Mouse (Mus musculus) thymus, adult 2 months (tissue): ENCODE measurements around the gene Tmem210.

Experiments
- CTCF ChIP-seq: fragments of 200-500 bp; IDR thresholded peaks from 2 replicates; pipeline ENCODE4 v1.5.1; 2012; ENCODE audit warnings: mild to moderate bottlenecking, control low read depth, low read length, moderate library complexity, borderline replicate concordance; ENCODE audit not compliant: control insufficient read depth, poor library complexity, insufficient read depth; ENCODE audit errors: extremely low read depth
- POLR2A ChIP-seq: fragments of 200-500 bp; IDR thresholded peaks from 2 replicates; pipeline ENCODE4 v1.6.1; 2012; ENCODE audit warnings: mild to moderate bottlenecking, low read length, control low read depth, moderate library complexity; ENCODE audit not compliant: control insufficient read depth, poor library complexity, insufficient read depth; ENCODE audit errors: extremely low read depth

DNA sequence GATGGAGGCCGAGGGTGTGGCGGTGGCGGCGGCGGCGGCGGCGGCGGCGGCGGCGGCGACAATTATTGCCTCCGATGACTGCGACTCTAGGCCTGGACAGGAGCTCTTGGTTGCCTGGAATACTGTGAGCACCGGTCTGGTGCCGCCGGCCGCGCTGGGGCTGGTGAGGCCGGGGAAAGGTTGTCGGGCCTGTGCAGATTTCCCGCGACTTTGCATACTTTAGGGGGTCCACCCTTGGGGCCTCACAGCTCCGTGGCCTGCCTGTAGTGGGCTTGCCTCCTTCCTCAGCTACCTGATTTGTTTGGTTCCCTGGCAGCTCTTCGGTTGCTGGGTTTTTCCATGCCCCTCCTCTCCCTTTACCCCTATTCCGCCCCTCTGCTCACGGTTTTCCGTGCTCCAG lies 15.4 kb upstream of the Tmem210 start:
- no peak for TF ChIP-seq CTCF
- no peak for TF ChIP-seq POLR2A
